Mouse (Mus musculus): Measurements from ENCODE around the gene Disp1. TPM values are rescaled to one million over a fixed set of nuclear protein-coding genes. Genes with fewer than 3 reads are reported as not detected.

The Disp1 gene
- polyA plus RNA-seq, 1 experiment from 2014 or later = 13.2 TPM

DNA sequence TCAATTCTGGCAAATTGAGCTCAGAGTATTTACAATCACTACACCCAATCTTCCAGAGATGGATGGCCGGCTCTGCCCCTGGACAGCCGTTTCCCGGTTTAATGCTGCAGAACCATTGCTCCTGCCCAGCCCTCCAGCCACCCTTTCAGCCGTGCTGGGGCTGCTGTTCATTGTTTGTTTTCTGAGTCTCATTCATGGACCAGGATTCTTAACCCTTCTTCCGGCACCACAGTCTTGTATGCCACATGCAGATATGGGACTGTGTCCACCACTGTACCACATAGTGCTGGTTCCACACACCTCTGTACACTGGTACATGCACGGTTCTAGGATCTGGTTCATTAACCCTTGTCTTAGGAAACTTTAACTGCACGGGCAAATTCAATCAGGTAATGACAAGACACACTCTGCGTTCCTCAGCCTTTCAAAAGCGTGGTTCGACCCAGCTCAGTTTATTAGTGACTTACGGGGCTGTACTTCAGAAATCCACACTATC lies 12.4 kb upstream of the Disp1 start:
- Histone ChIP-seq H3K9ac (replicated peaks) (no peak overlapping the region), H3K4me2 (replicated peaks) (no peak overlapping the region), H3K4me1 (0 out of 2 replicates have a peak, but pooled peaks cover 2% of the 10 kb centered on the region), H3K4me3 (no peak overlapping the region), H3K27ac (replicated peaks) (no peak overlapping the region), H3K9me3 (no peaks in the 10 kb centered on the region), H3K27me3 (no peaks in the 10 kb centered on the region), H3K36me3 (no peaks in the 10 kb centered on the region)
- ATAC-seq (ENCODE audit: low FRiP score, low read depth) = no peak
- 77% methylated on average over 11 of the region's 11 CpGs for WGBS

DNA sequence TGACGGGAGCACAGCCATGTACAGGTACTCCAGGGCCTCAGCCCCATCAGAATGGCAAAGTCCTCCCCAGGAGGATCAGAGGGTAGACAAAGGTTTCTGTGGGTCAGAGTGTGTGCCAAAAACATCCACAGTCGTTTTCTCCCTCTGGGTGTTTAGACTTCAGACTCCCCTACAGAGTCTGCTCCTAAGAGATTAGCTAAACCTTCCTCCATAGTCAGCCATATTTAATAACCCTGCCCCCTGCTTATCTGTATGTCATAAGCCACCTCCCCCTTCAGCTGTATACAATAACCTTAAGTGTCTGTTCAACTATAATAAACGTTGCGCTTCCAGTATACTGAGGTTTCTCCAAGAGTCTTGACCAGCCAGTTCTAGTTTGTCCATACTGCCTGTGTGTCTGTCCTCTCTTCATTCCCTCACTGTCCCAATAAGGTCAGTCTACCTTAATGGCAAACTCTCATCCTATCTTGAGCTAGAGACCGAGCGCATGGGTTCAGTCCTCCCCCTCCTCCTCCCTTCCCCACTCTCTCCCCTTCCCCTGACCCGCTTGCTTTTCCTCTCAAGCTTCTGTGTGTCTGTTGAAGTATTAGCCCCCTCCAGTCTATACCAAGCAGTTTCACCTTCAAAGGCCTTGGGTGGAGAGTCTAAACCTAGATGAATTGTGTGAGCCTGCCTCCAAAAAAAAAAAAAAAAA lies 11.8 kb upstream of the Disp1 start:
- no peak for ATAC-seq (ENCODE audit: low FRiP score, low read depth)
- WGBS = 80% methylated on average over 7 of the region's 7 CpGs
- Histone ChIP-seq H3K4me2 (replicated peaks) (no peak overlapping the region), H3K9me3 (no peaks in the 10 kb centered on the region), H3K4me1 (0 out of 2 replicates have a peak, but pooled peaks cover 4% of the 10 kb centered on the region), H3K36me3 (no peaks in the 10 kb centered on the region), H3K9ac (replicated peaks) (no peak overlapping the region), H3K27ac (replicated peaks) (no peak overlapping the region), H3K4me3 (no peak overlapping the region), H3K27me3 (no peaks in the 10 kb centered on the region)

DNA sequence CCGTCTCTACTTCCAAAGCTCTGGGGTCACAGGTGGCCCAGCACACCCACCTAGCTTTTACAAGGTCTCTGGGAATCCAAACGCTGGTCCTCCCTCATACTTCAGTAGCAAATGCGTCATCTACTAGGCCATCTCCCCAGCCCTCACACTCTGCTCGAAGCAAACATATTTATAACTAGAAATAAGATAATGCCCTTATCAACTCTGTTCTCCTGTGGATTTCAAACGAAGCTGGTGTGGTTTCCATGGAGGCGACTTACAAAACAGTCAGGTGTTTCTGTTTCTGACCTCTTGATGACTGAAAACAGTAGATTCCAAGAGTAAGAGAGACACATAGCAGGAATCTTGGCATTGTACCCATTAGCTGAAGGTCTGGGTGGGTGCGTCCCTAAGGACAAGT lies 6.1 kb upstream of the Disp1 start:
- Histone ChIP-seq H3K9ac (replicated peaks) (no peak overlapping the region), H3K4me2 (replicated peaks) (no peak overlapping the region), H3K27me3 (no peaks in the 10 kb centered on the region), H3K9me3 (no peaks in the 10 kb centered on the region), H3K36me3 (no peaks in the 10 kb centered on the region), H3K27ac (replicated peaks) (no peak overlapping the region), H3K4me3 (no peak overlapping the region), H3K4me1 (0 out of 2 replicates have a peak, but pooled peaks cover 4% of the 10 kb centered on the region)
- no peak for ATAC-seq (ENCODE audit: low FRiP score, low read depth)
- 86% methylated on average over 7 of the region's 7 CpGs for WGBS

DNA sequence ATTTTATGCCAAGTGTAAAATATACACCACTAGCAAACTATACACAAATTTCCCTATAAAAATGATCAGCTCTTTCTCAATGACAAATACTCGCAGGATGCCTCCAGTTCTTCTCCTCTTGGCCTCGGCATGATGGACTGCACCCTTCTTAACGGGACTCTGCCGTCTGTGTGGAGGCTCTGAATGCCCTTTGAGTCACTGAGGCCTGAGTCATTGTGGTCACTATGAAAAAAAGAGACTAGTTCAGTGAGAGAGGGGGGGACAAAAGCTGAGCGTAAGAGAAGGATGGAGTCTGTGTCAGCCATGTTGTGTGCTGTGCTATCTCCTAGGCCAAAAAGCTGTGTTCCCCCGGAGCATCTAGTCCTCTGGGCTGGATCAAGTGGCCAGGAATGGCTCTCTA lies 2.3 kb downstream of the Disp1 start:
- no peaks in the 10 kb centered on the region for H3K36me3 ChIP-seq
- no peak overlapping the region for H3K27ac ChIP-seq (replicated peaks)
- ATAC-seq (ENCODE audit: low FRiP score, low read depth) = no peak
- 91% methylated on average over 6 of the region's 6 CpGs for WGBS
- H3K4me1 ChIP-seq = peaks cover 13% of the 10 kb centered on the region
- H3K27me3 ChIP-seq = no peaks in the 10 kb centered on the region
- no peaks in the 10 kb centered on the region for H3K9me3 ChIP-seq
- H3K4me3 ChIP-seq = no peak overlapping the region
- H3K9ac ChIP-seq (replicated peaks) = no peak overlapping the region
- no peak overlapping the region for H3K4me2 ChIP-seq (replicated peaks)

DNA sequence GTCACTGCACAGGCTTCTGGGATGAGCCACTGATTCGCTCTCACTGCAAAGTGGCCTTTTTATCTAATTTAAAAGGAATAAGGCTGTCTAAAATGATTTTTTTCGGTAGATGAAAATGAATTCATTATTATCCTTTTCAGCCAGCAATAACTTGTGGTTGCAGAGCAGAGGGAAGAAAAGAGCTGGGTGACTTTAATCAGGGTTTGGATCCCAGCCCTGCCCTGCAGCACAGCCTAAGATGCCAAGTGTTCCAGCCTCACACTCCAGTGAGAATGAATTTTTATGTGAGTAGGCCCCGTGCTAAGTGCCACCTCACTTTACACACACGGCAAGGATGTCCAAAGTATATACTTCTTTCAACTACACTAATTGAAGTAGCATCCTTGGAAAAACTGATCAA lies 4.6 kb downstream of the Disp1 start:
- 92% methylated on average over 4 of the region's 4 CpGs for WGBS
- ATAC-seq (ENCODE audit: low FRiP score, low read depth) = no peak
- Histone ChIP-seq H3K27me3 (no peaks in the 10 kb centered on the region), H3K9me3 (no peaks in the 10 kb centered on the region), H3K9ac (replicated peaks) (no peak overlapping the region), H3K27ac (replicated peaks) (no peak overlapping the region), H3K4me1 (peaks cover 16% of the 10 kb centered on the region), H3K4me3 (no peak overlapping the region), H3K36me3 (no peaks in the 10 kb centered on the region), H3K4me2 (replicated peaks) (no peak overlapping the region)

DNA sequence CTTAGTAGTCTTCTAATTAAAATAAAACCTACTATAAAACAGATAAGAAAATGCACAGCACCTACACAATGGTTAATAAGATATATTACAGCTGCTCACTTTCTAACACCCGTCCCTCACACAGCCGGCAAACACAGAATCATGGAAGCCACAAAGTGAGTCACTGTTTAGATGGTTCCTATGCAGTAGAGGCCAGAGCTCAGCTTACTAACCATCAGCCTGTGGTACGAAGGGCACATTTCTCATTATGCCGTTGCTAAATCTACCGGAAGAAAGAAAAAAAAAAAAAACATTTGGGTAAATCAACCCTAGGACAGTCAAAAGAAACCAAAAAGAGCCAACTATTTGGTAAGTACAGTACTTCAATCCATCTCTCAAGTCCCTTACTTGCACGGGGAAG lies 5.6 kb downstream of the Disp1 start:
- Histone ChIP-seq H3K4me2 (replicated peaks) (no peak overlapping the region), H3K9me3 (no peaks in the 10 kb centered on the region), H3K27me3 (no peaks in the 10 kb centered on the region), H3K4me3 (no peak overlapping the region), H3K27ac (replicated peaks) (no peak overlapping the region), H3K9ac (replicated peaks) (no peak overlapping the region), H3K4me1 (peaks cover 12% of the 10 kb centered on the region), H3K36me3 (no peaks in the 10 kb centered on the region)
- 92% methylated on average over 6 of the region's 6 CpGs for WGBS
- ATAC-seq (ENCODE audit: low FRiP score, low read depth) = no peak

DNA sequence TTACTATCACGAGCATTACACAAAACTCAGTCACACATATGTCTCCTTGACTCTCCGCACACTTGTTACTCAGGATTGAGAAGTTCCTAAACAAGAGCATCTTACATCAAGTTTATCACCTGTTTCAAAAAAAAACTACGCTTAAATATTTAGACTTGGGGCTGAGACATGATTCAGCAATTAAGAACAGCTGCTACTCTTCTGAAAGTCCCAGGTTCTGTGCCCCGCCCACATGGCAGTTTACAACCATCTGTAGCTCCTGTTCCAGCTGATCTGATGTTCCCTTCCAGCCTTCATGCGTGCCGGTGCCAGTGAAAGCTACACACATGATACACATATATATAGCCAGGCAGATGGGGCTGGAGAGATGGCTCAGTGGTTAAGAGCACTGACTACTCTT lies 7.5 kb downstream of the Disp1 start:
- Histone ChIP-seq H3K4me1 (0 out of 2 replicates have a peak, but pooled peaks cover 3% of the 10 kb centered on the region), H3K36me3 (no peaks in the 10 kb centered on the region), H3K27me3 (no peaks in the 10 kb centered on the region), H3K9me3 (no peaks in the 10 kb centered on the region), H3K27ac (replicated peaks) (no peak overlapping the region), H3K4me3 (no peak overlapping the region), H3K9ac (replicated peaks) (no peak overlapping the region), H3K4me2 (replicated peaks) (no peak overlapping the region)
- no peak for ATAC-seq (ENCODE audit: low FRiP score, low read depth)
- WGBS = 96% methylated on average over 6 of the region's 6 CpGs

DNA sequence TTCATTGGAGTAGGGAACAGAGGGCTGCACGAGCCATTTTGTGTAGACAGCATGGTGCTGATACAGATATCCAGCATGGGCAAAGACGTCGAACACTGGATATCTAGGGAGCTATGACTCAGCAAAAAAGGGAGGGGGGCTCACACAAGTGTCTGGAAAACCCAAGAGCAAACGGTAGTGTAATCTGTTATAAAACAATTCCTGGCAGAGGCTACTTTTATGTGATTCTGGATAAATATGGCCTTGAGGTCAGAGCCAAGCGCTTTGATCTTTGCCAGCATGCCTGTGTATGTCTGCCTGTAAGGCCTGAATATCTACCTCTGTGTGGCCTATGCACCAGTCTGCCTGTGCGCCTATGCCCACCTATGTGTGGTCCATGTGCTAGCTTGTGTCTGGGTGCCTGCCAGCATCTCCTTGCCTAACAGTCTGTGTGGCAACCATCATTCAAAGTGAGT lies 8.5 kb downstream of the Disp1 start:
- H3K27ac ChIP-seq (replicated peaks) = no peak overlapping the region
- no peak overlapping the region for H3K4me2 ChIP-seq (replicated peaks)
- 0 out of 2 replicates have a peak, but pooled peaks cover 3% of the 10 kb centered on the region for H3K4me1 ChIP-seq
- no peaks in the 10 kb centered on the region for H3K27me3 ChIP-seq
- ATAC-seq (ENCODE audit: low FRiP score, low read depth) = no peak
- no peak overlapping the region for H3K4me3 ChIP-seq
- H3K36me3 ChIP-seq = no peaks in the 10 kb centered on the region
- no peak overlapping the region for H3K9ac ChIP-seq (replicated peaks)
- 85% methylated on average over 6 of the region's 6 CpGs for WGBS
- no peaks in the 10 kb centered on the region for H3K9me3 ChIP-seq

DNA sequence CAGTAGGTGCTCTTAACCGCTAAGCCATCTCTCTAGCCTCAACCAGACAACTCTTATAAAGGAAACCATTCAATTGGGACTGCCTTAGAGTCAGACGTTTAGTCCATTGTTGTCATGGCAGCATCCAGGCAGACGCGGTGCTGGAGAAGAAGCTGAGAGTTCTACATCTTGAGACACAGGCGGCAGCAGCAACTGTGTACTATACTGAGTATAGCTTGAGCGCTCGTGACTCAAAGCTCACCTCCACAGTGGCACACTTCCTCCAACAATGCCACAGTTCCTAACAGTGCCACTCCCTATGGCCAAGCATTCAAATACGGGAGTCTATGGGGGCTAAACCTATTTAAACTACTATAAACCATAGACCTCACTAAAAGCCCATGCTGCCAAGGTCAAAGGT lies 11.2 kb downstream of the Disp1 start:
- Histone ChIP-seq H3K9me3 (no peaks in the 10 kb centered on the region), H3K9ac (replicated peaks) (no peak overlapping the region), H3K4me1 (0 out of 2 replicates have a peak, but pooled peaks cover 3% of the 10 kb centered on the region), H3K4me2 (replicated peaks) (no peak overlapping the region), H3K27me3 (no peaks in the 10 kb centered on the region), H3K27ac (replicated peaks) (no peak overlapping the region), H3K36me3 (no peaks in the 10 kb centered on the region), H3K4me3 (no peak overlapping the region)
- ATAC-seq (ENCODE audit: low FRiP score, low read depth) = no peak
- 88% methylated on average over 8 of the region's 8 CpGs for WGBS

DNA sequence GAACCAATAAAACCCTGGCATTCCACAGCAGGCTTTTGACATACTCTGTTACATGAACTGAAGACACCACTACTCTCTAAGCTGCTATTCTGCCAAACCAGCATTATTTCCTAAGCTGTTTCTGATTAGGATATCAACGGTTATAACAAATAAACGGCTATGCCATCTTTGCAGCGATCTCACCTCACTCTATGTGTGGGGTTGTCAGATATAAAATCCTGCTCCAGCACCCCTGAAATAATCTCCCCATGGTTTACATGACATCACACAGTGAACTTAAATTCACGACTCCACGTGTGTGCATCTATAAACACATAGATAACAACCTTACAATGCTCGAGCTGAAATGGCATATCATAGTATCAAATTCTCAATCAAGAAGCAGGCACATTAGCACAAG lies 13.7 kb downstream of the Disp1 start:
- H3K27ac ChIP-seq (replicated peaks) = no peak overlapping the region
- no peak overlapping the region for H3K9ac ChIP-seq (replicated peaks)
- ATAC-seq (ENCODE audit: low FRiP score, low read depth) = no peak
- 91% methylated on average over 6 of the region's 6 CpGs for WGBS
- H3K9me3 ChIP-seq = no peaks in the 10 kb centered on the region
- H3K4me2 ChIP-seq (replicated peaks) = no peak overlapping the region
- H3K4me1 ChIP-seq = no peaks in the 10 kb centered on the region
- H3K27me3 ChIP-seq = no peaks in the 10 kb centered on the region
- no peak overlapping the region for H3K4me3 ChIP-seq
- H3K36me3 ChIP-seq = no peaks in the 10 kb centered on the region

DNA sequence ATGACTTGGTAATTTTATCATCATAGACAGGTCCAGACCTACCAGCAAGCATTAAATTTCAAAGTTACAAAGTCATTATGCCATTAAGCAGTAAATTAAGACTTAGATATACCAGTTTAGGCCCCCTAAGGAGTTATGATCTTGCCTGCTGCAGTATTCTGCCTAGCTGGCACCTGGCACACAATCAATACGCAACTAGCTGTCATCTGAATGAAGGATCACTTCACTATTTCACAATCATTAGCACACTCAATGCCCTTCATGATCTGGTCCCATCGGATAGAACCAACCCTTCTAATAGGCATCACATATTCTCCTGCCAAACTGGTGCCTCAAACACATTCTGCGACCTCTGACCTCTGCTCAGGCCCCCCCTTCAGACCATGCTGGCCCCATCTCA lies 14.2 kb downstream of the Disp1 start:
- Histone ChIP-seq H3K4me2 (replicated peaks) (no peak overlapping the region), H3K27ac (replicated peaks) (no peak overlapping the region), H3K36me3 (no peaks in the 10 kb centered on the region), H3K9me3 (no peaks in the 10 kb centered on the region), H3K9ac (replicated peaks) (no peak overlapping the region), H3K4me3 (no peak overlapping the region), H3K27me3 (no peaks in the 10 kb centered on the region), H3K4me1 (no peaks in the 10 kb centered on the region)
- no peak for ATAC-seq (ENCODE audit: low FRiP score, low read depth)
- 96% methylated on average over 3 of the region's 3 CpGs for WGBS

DNA sequence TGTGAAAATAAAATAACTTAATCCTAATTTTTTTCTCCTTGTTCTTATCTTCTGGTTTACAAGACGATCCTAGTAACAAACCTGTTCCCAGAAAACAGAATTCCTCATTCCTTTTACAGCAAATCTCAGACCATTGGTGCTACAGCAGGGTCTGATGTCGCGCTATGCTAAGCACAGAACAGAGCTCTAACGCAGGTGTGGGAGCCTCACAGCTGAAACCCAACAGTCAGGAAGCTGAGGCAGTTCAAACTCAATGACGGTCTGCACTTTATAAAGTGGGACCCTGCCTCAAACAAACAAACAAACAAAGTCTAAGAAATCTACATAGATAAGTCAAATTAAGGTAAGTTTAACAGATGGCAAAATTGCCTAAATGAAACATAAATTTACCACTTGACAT lies 20.4 kb downstream of the Disp1 start:
- Histone ChIP-seq H3K27ac (replicated peaks) (no peak overlapping the region), H3K4me2 (replicated peaks) (no peak overlapping the region), H3K4me1 (0 out of 2 replicates have a peak, but pooled peaks cover 5% of the 10 kb centered on the region), H3K9ac (replicated peaks) (no peak overlapping the region), H3K27me3 (no peaks in the 10 kb centered on the region), H3K36me3 (no peaks in the 10 kb centered on the region), H3K9me3 (no peaks in the 10 kb centered on the region), H3K4me3 (no peak overlapping the region)
- no peak for ATAC-seq (ENCODE audit: low FRiP score, low read depth)
- WGBS = 91% methylated on average over 5 of the region's 5 CpGs

DNA sequence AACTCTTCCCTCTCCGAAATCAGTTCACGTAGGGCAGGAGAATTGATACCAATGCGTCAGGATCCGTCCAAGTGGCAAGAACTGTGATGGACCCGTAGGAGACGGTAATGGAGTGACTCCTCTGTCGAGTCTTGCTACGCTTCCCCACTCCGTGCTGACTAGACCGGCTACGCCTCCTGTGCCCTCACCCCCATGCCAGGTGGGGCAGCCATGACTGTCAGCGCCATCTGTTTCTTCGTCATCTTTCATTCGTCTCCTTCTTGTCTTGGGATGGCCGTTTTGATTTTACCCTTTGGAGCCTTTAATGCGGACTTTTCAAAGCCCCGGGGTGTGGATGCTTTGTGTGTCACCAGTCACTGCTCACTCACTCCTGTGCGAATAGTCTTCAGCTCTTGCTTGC lies 26.6 kb downstream of the Disp1 start:
- no peak overlapping the region for H3K9ac ChIP-seq (replicated peaks)
- no peak overlapping the region for H3K27ac ChIP-seq (replicated peaks)
- H3K27me3 ChIP-seq = no peaks in the 10 kb centered on the region
- no peak overlapping the region for H3K4me3 ChIP-seq
- no peaks in the 10 kb centered on the region for H3K36me3 ChIP-seq
- ATAC-seq (ENCODE audit: low FRiP score, low read depth) = no peak
- peaks cover 9% of the 10 kb centered on the region for H3K4me1 ChIP-seq
- no peaks in the 10 kb centered on the region for H3K9me3 ChIP-seq
- WGBS = 90% methylated on average over 18 of the region's 18 CpGs
- no peak overlapping the region for H3K4me2 ChIP-seq (replicated peaks)

All from midbrain, embryonic 12.5 days (tissue).